Mouse (Mus musculus): Measurements from ENCODE around the gene Vsx2. TPM values are rescaled to one million over a fixed set of nuclear protein-coding genes. Genes with fewer than 3 reads are reported as not detected.
A peak's percentile ranks its signal among the peaks of the same experiment; 100 is the strongest.

The Vsx2 gene
- polyA plus RNA-seq, 1 experiment from 2014 or later: 3.4 TPM

GRCm38 (mm10) chr12:84546577-84547085, 22.9 kb upstream of the Vsx2 start:
- Histone ChIP-seq H3K9me3 (no peaks in the 10 kb centered on the region), H3K4me3 (no peak overlapping the region), H3K36me3 (no peaks in the 10 kb centered on the region), H3K27ac (no peak overlapping the region), H3K4me1 (replicated peaks) (peaks cover 10% of the 10 kb centered on the region), H3K27me3 (ENCODE audit: insufficient read depth, poor library complexity, severe bottlenecking) (peaks cover 28% of the 10 kb centered on the region)
- DNase-seq (ENCODE audit: low spot score): no peak
- WGBS: 74% methylated on average over 2 of the region's 2 CpGs

DNA sequence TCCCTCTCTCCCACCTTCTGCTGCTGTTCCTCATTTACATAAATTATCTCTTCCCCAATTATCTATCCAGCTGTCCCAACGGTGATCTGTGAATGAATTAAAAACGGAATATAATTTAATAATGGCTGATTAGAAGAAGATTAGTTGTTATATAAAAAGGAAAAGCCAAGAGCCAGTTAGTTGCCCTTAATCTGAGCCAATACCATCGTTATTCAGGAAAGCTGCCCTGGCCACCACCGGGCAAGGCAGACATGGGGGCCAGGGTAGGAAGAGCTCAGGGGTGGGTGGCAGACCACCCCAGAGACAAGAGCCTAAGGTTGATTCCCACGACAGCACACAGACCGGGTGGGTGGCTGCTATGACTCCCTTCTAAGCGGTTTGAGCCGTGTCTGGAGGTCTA, 21.3 kb upstream of the Vsx2 start:
- DNase-seq (ENCODE audit: low spot score): no peak
- H3K27me3 ChIP-seq (ENCODE audit: insufficient read depth, poor library complexity, severe bottlenecking): peaks cover 25% of the 10 kb centered on the region
- H3K27ac ChIP-seq: no peak overlapping the region
- no peaks in the 10 kb centered on the region for H3K9me3 ChIP-seq
- WGBS: 67% methylated on average over 8 of the region's 8 CpGs
- H3K36me3 ChIP-seq: no peaks in the 10 kb centered on the region
- H3K4me3 ChIP-seq: no peak overlapping the region
- H3K4me1 ChIP-seq (replicated peaks): peaks cover 10% of the 10 kb centered on the region

DNA sequence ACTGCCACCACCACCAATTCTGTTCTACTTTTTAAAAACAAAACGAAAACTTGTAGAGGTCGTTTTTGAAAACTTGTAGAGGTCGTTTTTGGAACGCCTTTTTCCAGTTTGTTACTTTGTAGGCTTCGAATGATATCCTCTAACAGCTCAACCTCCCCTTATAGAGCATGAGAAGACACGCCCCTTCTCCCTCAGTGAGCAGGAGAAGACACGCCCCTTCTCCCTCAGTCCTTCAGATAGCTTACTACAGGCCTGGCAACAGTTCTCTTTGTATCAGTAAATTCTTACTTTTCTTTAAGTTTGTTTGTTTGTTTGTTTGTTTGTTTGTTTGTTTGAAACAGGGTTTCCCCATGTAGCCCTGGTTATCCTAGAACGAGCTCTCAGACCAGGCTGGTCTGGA, 14.3 kb upstream of the Vsx2 start:
- H3K4me3 ChIP-seq: no peak overlapping the region
- 0 out of 2 replicates have a peak, but pooled peaks cover 4% of the 10 kb centered on the region for H3K9me3 ChIP-seq
- 63% methylated on average over 8 of the region's 8 CpGs for WGBS
- no peak for DNase-seq (ENCODE audit: low spot score)
- peaks cover 8% of the 10 kb centered on the region for H3K27me3 ChIP-seq (ENCODE audit: insufficient read depth, poor library complexity, severe bottlenecking)
- H3K27ac ChIP-seq: no peak overlapping the region
- H3K36me3 ChIP-seq: no peaks in the 10 kb centered on the region
- H3K4me1 ChIP-seq (replicated peaks): no peaks in the 10 kb centered on the region

GRCm38 (mm10) chr12:84562558-84562957, 7.0 kb upstream of the Vsx2 start:
- H3K36me3 ChIP-seq: no peaks in the 10 kb centered on the region
- H3K4me1 ChIP-seq (replicated peaks): no peaks in the 10 kb centered on the region
- 0 out of 2 replicates have a peak, but pooled peaks cover 5% of the 10 kb centered on the region for H3K9me3 ChIP-seq
- WGBS: 46% methylated on average over 4 of the region's 4 CpGs
- DNase-seq (ENCODE audit: low spot score): no peak
- H3K27ac ChIP-seq: no peak overlapping the region
- H3K4me3 ChIP-seq: no peak overlapping the region
- H3K27me3 ChIP-seq (ENCODE audit: insufficient read depth, poor library complexity, severe bottlenecking): peaks cover 44% of the 10 kb centered on the region

- Histone ChIP-seq H3K9me3 (no peaks in the 10 kb centered on the region), H3K27me3 (ENCODE audit: insufficient read depth, poor library complexity, severe bottlenecking) (peaks cover 95% of the 10 kb centered on the region), H3K4me3 (no peak overlapping the region), H3K4me1 (replicated peaks) (peaks cover 29% of the 10 kb centered on the region), H3K36me3 (no peaks in the 10 kb centered on the region), H3K27ac (no peak overlapping the region)
- no peak for DNase-seq (ENCODE audit: low spot score)
- WGBS: 85% methylated on average over 6 of the region's 6 CpGs
These were observed 2.0 kb upstream of the Vsx2 start for GRCm38 (mm10) chr12:84567576-84567975.

- H3K36me3 ChIP-seq: no peaks in the 10 kb centered on the region
- peaks cover 97% of the 10 kb centered on the region for H3K27me3 ChIP-seq (ENCODE audit: insufficient read depth, poor library complexity, severe bottlenecking)
- no peaks in the 10 kb centered on the region for H3K9me3 ChIP-seq
- peaks cover 29% of the 10 kb centered on the region for H3K4me1 ChIP-seq (replicated peaks)
- H3K27ac ChIP-seq: no peak overlapping the region
- under 1% methylated on average over 40 of the region's 40 CpGs for WGBS
- peak; percentile 58 for DNase-seq (ENCODE audit: low spot score)
- H3K4me3 ChIP-seq: peak overlapping the region; percentile 35
These were observed 573 bp downstream of the Vsx2 start for GRCm38 (mm10) chr12:84569976-84570693.

DNA sequence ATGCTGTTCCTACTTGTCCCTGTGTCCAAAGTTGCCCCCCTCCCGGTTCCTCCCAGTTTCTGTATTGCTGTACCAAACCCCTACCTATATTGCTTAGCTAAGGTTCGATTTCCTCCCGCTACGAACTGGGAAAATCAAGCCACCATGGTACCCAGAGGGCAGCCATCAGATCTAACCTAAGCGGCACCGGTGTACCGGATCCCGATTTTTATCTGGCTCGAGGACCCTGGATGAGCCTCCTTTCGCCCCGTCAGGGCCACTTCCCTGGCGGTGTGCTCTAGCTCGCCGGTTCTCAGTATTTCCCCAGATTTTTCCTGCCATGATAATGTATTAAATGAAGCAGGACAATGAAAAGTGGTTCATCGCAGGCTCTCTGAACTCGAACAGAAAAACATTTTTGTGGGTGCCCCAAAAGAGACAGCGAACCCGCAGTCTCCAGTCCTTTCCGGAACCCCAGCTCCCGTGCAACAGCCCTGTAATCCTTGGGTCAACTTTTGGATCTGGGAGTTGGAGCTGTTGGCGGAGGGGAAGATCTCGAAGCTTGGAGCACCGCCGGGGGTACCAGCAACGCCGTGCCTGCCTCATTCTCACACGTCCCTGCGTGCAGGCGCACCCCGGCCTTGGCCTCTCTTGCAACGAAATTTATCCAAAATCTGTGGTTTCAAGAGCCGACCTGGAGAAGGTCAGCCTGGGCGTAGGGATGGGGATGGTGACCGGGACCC, 1.3 kb downstream of the Vsx2 start:
- Histone ChIP-seq H3K36me3 (no peaks in the 10 kb centered on the region), H3K27me3 (ENCODE audit: insufficient read depth, poor library complexity, severe bottlenecking) (peaks cover 100% of the 10 kb centered on the region), H3K4me3 (peak overlapping the region; percentile 35; the same call in 1 of the 2 replicates), H3K27ac (no peak overlapping the region), H3K4me1 (replicated peaks) (peaks cover 29% of the 10 kb centered on the region), H3K9me3 (no peaks in the 10 kb centered on the region)
- under 1% methylated on average over 34 of the region's 34 CpGs for WGBS
- DNase-seq (ENCODE audit: low spot score): peak; percentile 60

- DNase-seq (ENCODE audit: low spot score): no peak
- H3K27ac ChIP-seq: no peak overlapping the region
- no peaks in the 10 kb centered on the region for H3K36me3 ChIP-seq
- H3K4me3 ChIP-seq: peak overlapping the region; percentile 9; the same call in 1 of the 2 replicates
- WGBS: 1% methylated on average over 43 of the region's 43 CpGs
- peaks cover 29% of the 10 kb centered on the region for H3K4me1 ChIP-seq (replicated peaks)
- peaks cover 100% of the 10 kb centered on the region for H3K27me3 ChIP-seq (ENCODE audit: insufficient read depth, poor library complexity, severe bottlenecking)
- no peaks in the 10 kb centered on the region for H3K9me3 ChIP-seq
These were observed 2.1 kb downstream of the Vsx2 start for GRCm38 (mm10) chr12:84571466-84572340.

DNA sequence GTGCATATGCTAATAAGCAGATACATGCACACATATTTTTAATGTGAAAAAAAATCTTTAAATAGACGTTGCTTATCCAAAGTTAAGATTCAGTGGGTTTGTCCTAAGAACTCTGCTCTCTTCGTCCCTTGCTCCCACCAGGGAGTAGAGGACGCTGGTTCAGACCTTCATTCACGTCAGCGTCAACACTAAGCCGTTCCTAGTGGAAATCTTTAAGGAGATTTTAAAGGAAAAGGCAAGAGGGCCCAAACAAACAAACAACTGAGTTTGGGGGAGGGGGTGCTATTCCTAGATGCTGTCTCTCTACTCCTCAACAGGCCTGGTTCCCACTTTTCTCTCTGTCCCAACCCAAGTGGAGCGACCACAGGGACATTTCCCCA, 2.8 kb downstream of the Vsx2 start:
- Histone ChIP-seq H3K36me3 (no peaks in the 10 kb centered on the region), H3K4me3 (no peak overlapping the region), H3K9me3 (no peaks in the 10 kb centered on the region), H3K27ac (no peak overlapping the region), H3K4me1 (replicated peaks) (peaks cover 29% of the 10 kb centered on the region), H3K27me3 (ENCODE audit: insufficient read depth, poor library complexity, severe bottlenecking) (peaks cover 100% of the 10 kb centered on the region)
- DNase-seq (ENCODE audit: low spot score): peak; percentile 27
- 1% methylated on average over 7 of the region's 7 CpGs for whole genome bisulfite sequencing

DNA sequence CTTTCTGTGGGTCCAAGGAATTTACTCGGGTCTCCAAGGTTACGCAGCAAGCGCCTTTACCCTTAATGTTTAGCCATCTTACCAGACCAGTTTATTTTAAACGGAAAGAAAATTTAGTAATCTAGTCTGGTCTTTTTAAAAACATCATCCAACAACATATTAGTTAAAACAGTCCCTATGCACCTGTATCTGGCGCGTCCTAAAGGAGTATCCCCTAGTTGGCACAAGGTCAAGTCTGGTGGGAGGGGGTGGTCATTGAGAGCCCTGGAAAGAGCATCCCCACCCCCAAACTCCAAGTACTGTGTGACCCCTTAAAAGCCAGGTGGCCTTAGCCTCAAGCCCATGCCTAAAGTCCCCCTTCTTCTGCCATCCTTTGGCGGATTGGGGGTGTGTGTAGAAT, 3.5 kb downstream of the Vsx2 start:
- H3K36me3 ChIP-seq: no peaks in the 10 kb centered on the region
- H3K4me3 ChIP-seq: no peak overlapping the region
- WGBS: 13% methylated on average over 7 of the region's 7 CpGs
- H3K9me3 ChIP-seq: no peaks in the 10 kb centered on the region
- H3K27me3 ChIP-seq (ENCODE audit: insufficient read depth, poor library complexity, severe bottlenecking): peaks cover 98% of the 10 kb centered on the region
- no peak overlapping the region for H3K27ac ChIP-seq
- H3K4me1 ChIP-seq (replicated peaks): peaks cover 29% of the 10 kb centered on the region
- no peak for DNase-seq (ENCODE audit: low spot score)

- Histone ChIP-seq H3K27ac (no peak overlapping the region), H3K4me1 (replicated peaks) (peaks cover 6% of the 10 kb centered on the region), H3K4me3 (no peak overlapping the region), H3K9me3 (0 out of 2 replicates have a peak, but pooled peaks cover 13% of the 10 kb centered on the region), H3K27me3 (ENCODE audit: insufficient read depth, poor library complexity, severe bottlenecking) (peaks cover 50% of the 10 kb centered on the region), H3K36me3 (no peaks in the 10 kb centered on the region)
- DNase-seq (ENCODE audit: low spot score): no peak
- WGBS: 77% methylated on average over 11 of the region's 11 CpGs
These were observed 8.3 kb downstream of the Vsx2 start for GRCm38 (mm10) chr12:84577768-84578439.

- Histone ChIP-seq H3K9me3 (0 out of 2 replicates have a peak, but pooled peaks cover 15% of the 10 kb centered on the region), H3K27me3 (ENCODE audit: insufficient read depth, poor library complexity, severe bottlenecking) (peaks cover 45% of the 10 kb centered on the region), H3K27ac (no peak overlapping the region), H3K36me3 (no peaks in the 10 kb centered on the region), H3K4me1 (replicated peaks) (peaks cover 6% of the 10 kb centered on the region), H3K4me3 (no peak overlapping the region)
- DNase-seq (ENCODE audit: low spot score): peak; percentile 15
- 45% methylated on average over 5 of the region's 5 CpGs for WGBS
These were observed 8.8 kb downstream of the Vsx2 start for GRCm38 (mm10) chr12:84578440-84578770.
